Mouse (Mus musculus): ENCODE measurements around the gene Palm.

Palm gene

GRCm38 (mm10) chr10:79773208-79773607, 20.2 kb upstream of the Palm start:
- no peak for DNase-seq

GRCm38 (mm10) chr10:79774486-79775279, 18.7 kb upstream of the Palm start:
- DNase-seq = no peak

DNA sequence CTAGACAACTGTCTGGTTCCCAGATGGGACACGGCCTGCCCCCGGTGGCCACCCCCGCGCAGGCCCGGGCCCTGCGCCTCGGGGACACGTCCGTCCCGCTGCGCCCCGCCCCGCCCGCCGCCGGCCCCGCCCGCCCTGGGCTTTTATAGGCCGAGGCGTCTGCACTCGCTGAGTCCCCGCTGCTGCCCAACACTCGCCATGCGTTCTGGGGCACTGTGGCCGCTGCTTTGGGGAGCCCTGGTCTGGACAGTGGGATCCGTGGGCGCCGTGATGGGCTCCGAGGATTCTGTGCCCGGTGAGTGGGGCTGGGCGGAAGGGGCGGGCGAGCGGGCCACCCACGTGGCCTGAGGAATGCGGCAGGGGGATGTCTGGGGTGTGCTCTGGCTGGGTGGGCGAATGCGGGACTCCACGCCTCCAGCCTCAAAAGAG, 16.3 kb upstream of the Palm start, which contains the start of gene Fstl3:
Gene Fstl3 (plus strand): TSS at position 170 of the 429 bp plus-strand sequence.
- DNase-seq = peak; percentile 49

- DNase-seq = peak; percentile 59
Measured at GRCm38 (mm10) chr10:79778006-79778405, 15.4 kb upstream of the Palm start.

DNA sequence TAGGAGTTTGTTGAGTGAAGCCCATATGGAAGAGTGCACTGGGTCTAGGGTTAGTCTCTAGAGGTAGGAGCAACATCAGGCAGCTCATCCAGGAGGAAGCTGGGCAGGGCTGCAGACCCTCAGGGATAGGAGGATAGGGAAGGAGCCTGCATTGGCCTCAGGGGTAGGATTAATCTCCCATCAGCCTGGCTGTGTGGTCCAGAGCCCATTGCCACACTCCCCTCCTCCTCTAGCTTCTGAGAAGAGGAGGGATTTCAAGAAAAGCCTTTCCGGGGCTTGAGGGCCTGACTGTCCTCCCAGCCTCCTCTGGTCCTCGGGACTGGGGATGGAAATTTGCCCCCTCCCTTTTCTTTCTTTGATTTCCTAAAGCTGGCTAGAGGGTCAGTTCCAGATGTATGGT, 14.2 kb upstream of the Palm start:
- no peak for DNase-seq

- peak; percentile 98 for DNase-seq
Measured at GRCm38 (mm10) chr10:79779784-79780663, 13.3 kb upstream of the Palm start.

- DNase-seq = peak; percentile 88
Measured at GRCm38 (mm10) chr10:79780664-79781015, 12.7 kb upstream of the Palm start.

- DNase-seq = no peak
Measured at GRCm38 (mm10) chr10:79781139-79781538, 12.2 kb upstream of the Palm start.

DNA sequence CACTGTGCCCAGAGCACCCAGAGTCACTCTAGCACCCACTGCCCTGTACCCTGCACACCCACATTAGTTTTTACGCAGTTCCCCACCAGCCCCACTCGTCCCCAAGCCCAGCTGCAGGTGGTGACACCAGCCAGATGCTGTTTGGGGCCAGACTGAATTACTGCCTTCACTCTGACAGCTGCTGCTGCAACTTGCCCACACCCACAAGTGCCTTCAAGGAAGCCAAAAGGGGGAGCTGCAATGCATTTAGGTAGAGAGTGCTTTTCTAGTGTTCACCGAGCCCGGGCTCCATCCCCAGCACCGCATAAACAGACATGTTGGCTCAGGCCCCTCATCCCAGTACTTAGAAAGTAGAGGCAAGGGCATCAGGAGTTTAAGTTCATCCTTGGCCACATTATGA, 11.4 kb upstream of the Palm start:
- no peak for DNase-seq

GRCm38 (mm10) chr10:79783050-79783449, 10.3 kb upstream of the Palm start:
- no peak for DNase-seq

DNA sequence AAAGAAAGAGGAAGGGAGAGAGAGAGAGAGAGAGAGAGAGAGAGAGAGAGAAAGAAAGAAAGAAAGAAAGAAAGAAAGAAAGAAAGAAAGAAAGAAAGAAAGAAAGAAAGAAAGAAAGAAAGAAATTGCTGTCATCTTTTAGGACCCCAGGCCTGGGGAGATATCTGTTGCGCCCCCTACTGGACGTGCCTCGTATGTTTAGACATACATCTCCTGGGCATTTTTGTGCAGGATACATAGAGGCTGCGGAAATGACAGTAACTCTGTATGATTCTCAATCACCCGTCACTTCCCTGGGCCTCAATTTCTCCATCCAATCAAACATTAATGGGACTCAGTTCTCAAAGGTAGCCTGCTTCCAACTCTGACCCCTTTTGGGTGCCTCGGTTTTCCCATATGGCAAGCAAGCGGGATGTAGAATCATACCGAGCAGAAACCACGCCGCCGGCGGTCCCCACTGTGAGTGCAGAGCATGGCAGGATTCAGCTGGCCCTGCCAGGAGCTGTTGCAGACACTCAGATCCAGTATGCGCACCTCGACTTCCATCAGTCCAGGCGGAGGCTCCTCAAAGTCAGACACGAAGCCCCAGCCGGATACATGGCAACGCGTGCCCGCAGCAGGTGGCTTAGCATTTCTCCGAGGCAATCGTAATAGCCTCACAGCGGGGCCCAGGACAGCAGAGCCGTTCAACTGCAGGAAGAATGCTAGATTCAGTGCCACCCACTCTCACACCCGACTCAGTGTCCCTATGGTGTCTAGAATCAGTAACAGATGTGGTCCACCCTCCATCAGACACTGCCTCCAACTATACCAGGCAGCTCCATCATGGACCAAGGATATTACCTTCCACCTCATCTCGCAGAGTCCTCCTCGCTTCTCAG, 9.2 kb upstream of the Palm start:
- DNase-seq = peak; percentile 70

- peak; percentile 93 for DNase-seq
Measured at GRCm38 (mm10) chr10:79788386-79789158, 4.8 kb upstream of the Palm start.

DNA sequence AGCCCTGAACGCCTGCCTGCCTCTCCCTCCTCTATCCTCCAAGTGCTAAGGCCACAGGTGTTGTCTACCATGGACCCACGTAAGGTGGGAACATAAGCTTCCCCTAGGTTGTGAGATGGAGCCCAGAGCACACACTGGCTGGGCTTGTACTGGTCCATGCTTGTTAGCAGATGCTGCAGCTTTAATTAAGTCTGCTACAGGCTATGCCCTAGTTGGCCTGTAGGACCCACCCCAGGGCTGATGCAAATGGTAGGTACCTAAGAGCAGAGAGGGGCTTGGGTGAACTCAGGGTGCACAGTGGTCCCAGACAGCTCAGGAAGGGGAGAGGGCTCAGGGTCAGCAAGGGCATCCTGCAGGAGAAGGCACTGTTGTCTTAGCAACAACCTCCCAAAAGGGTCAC, 3.8 kb upstream of the Palm start:
- no peak for DNase-seq

- DNase-seq = no peak
Measured at GRCm38 (mm10) chr10:79790861-79791260, 2.5 kb upstream of the Palm start, which contains the start of gene Prss57. Prss57 (minus strand) TSS chr10:79790961.

- no peak for DNase-seq
Measured at GRCm38 (mm10) chr10:79792339-79793040, 882 bp upstream of the Palm start.

- no peak for DNase-seq
Measured at GRCm38 (mm10) chr10:79793738-79794490, 542 bp downstream of the Palm start.

DNA sequence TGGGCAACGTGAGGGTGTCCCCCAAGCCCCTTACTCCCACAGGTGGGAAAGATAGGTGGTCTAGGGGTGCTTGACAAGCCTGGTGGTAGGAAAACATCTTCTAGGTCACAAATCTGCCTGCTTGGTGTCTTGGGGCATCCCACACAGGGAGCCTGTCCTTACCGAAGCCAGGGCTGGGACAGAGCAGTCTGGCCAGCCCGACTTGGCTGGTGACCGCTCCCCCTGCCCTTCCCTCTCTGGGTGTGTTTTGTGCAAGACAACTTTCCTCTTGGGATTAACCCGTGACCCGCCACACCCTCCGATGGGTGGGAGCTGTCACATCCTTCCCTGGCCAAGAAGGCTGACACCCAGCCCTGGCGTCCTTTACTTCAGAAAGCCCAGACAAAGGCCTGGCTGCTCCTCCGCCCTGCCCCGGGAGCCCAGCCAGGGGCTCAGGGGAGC, 1.1 kb downstream of the Palm start:
- peak; percentile 89 for DNase-seq

- no peak for DNase-seq
Measured at GRCm38 (mm10) chr10:79795905-79796304, 2.5 kb downstream of the Palm start.

GRCm38 (mm10) chr10:79797326-79797725, 4.0 kb downstream of the Palm start:
- DNase-seq = no peak

- DNase-seq = peak; percentile 59
Measured at GRCm38 (mm10) chr10:79798289-79798928, 5.0 kb downstream of the Palm start.
